Mouse (Mus musculus) adrenal gland, adult 18-20 months (tissue): ENCODE results near the gene Ubqln3. TPM values are rescaled to one million over a fixed set of nuclear protein-coding genes. Genes with fewer than 3 reads are reported as not detected.

Experiments used
- DNase-seq, 2 experiments: peaks; one replicate each; pipeline ENCODE4 v3.0.0; 2021 to 2022; ENCODE audit warnings: low spot score in 2 of 2
- long read RNA-seq, 2 experiments: library from polyadenylated mRNA; stranded (forward); transcript quantifications; one replicate each; pipeline ENCODE4 v2.0.0; 2021
- total RNA-seq, 2 experiments: library from RNA; stranded (reverse); gene quantifications; 1 replicate in 1 of 2; 2 replicates in 1 of 2; pipeline ENCODE4 v1.2.3; 2021

Ubqln3 gene
- not detected for total RNA-seq
- long read RNA-seq, experiment 1 = 0 reads
- long read RNA-seq, experiment 2 = 0 reads

GRCm38 (mm10) chr7:104143179-104143578 is at the start of gene Ubqln3:
TSS of gene Ubqln3 (minus strand) at chr7:104143279.
- DNase-seq = no peak

GRCm38 (mm10) chr7:104191275-104191674 is 48.2 kb upstream of the Ubqln3 start:
- DNase-seq = no peak

GRCm38 (mm10) chr7:104183292-104183691 is 40.2 kb upstream of the Ubqln3 start, which contains the start of gene Olfr648:
TSS of gene Olfr648 (minus strand) at chr7:104183392.
- DNase-seq = no peak

GRCm38 (mm10) chr7:104179074-104179473 is 36.0 kb upstream of the Ubqln3 start:
- no peak for DNase-seq

- DNase-seq = no peak
These were observed 35.5 kb upstream of the Ubqln3 start for GRCm38 (mm10) chr7:104178422-104179054.

- no peak for DNase-seq
These were observed 32.0 kb upstream of the Ubqln3 start for GRCm38 (mm10) chr7:104175085-104175484.

GRCm38 (mm10) chr7:104169634-104170204 is 26.6 kb upstream of the Ubqln3 start:
- DNase-seq = no peak

- no peak for DNase-seq
These were observed 24.0 kb upstream of the Ubqln3 start for GRCm38 (mm10) chr7:104167105-104167504.

- no peak for DNase-seq
These were observed 7.4 kb upstream of the Ubqln3 start, which contains the start of gene Ubqlnl for GRCm38 (mm10) chr7:104150456-104150855. TSS of gene Ubqlnl (minus strand) at chr7:104150556.

GRCm38 (mm10) chr7:104137305-104137704 is 5.8 kb downstream of the Ubqln3 start, which contains the start of gene Olfr643:
TSS of gene Olfr643 (minus strand) at chr7:104137405.
- no peak for DNase-seq

GRCm38 (mm10) chr7:104129726-104130125 is 13.4 kb downstream of the Ubqln3 start, which contains the start of gene Ubqln5:
TSS of gene Ubqln5 (minus strand) at chr7:104129826.
- no peak for DNase-seq

GRCm38 (mm10) chr7:104104757-104104972 is 38.4 kb downstream of the Ubqln3 start, which contains the start of gene Olfr646:
TSS of gene Olfr646 (plus strand) at chr7:104104873.
- DNase-seq = no peak

GRCm38 (mm10) chr7:104103913-104104756 is 38.9 kb downstream of the Ubqln3 start:
- no peak for DNase-seq

Other genes starting within 250 kb of the Ubqln3 start
- not detected for gene Olfr64, start 248.8 kb downstream of the Ubqln3 start, total RNA-seq
- not detected for gene Olfr65, start 239.8 kb downstream of the Ubqln3 start, total RNA-seq
- gene Olfr631, start 214.5 kb downstream of the Ubqln3 start, total RNA-seq = not detected
- gene Olfr632, start 208.9 kb downstream of the Ubqln3 start, total RNA-seq = not detected
- gene Olfr633, start 198.8 kb downstream of the Ubqln3 start, total RNA-seq = not detected
- gene Olfr635, start 172.1 kb downstream of the Ubqln3 start, total RNA-seq = under 1 TPM in 1 of 2 experiments, not detected in 1; 0.03 TPM
- not detected for gene Olfr638, start 144.5 kb downstream of the Ubqln3 start, total RNA-seq
- under 1 TPM in 1 of 2 experiments, not detected in 1; 0.10 TPM for gene Olfr639, start 126.0 kb downstream of the Ubqln3 start, total RNA-seq
- gene Olfr640, start 117.7 kb downstream of the Ubqln3 start, total RNA-seq = not detected
- not detected for gene Olfr641, start 107.8 kb downstream of the Ubqln3 start, total RNA-seq
- gene Olfr642, start 90.6 kb downstream of the Ubqln3 start, total RNA-seq = not detected
- gene 4930516K23Rik, start 81.8 kb downstream of the Ubqln3 start, total RNA-seq = not detected
- gene Olfr644, start 71.4 kb downstream of the Ubqln3 start, total RNA-seq = not detected
- not detected for gene Olfr645, start 57.8 kb downstream of the Ubqln3 start, total RNA-seq
- gene Olfr646, start 38.4 kb downstream of the Ubqln3 start, total RNA-seq = not detected
- gene Ubqln5, start 13.5 kb downstream of the Ubqln3 start, total RNA-seq = not detected
- not detected for gene Olfr643, start 5.9 kb downstream of the Ubqln3 start, total RNA-seq
- not detected for gene Ubqlnl, start 7.3 kb upstream of the Ubqln3 start, total RNA-seq
- not detected for gene Olfm5, start 21.6 kb upstream of the Ubqln3 start, total RNA-seq
- not detected for gene Olfr648, start 40.1 kb upstream of the Ubqln3 start, total RNA-seq
- not detected for gene Olfr649, start 52.7 kb upstream of the Ubqln3 start, total RNA-seq
- gene Trim6, start 75.5 kb upstream of the Ubqln3 start, total RNA-seq = under 1 TPM; 0.29 to 0.46 TPM
- 1 to 10 TPM; 4.4 to 6.1 TPM for gene Trim34a, start 101.2 kb upstream of the Ubqln3 start, total RNA-seq
- 1 to 10 TPM; 2.0 to 2.8 TPM for gene Trim5, start 144.8 kb upstream of the Ubqln3 start, total RNA-seq
- gene Trim12a, start 172.2 kb upstream of the Ubqln3 start, total RNA-seq = 10 to 100 TPM in 1 of 2 experiments, 1 to 10 TPM in 1; 6.9 to 10.2 TPM
- gene Trim34b, start 186.2 kb upstream of the Ubqln3 start, total RNA-seq = under 1 TPM; 0.38 to 0.56 TPM
- 10 to 100 TPM in 1 of 2 experiments, 1 to 10 TPM in 1; 6.3 to 10.0 TPM for gene Trim12c, start 210.1 kb upstream of the Ubqln3 start, total RNA-seq
- under 1 TPM in 1 of 2 experiments, not detected in 1; 0.38 TPM for gene Trim30b, start 226.6 kb upstream of the Ubqln3 start, total RNA-seq